Mouse (Mus musculus) embryonic facial prominence, embryonic 11.5 days (tissue): ENCODE results near the gene Rbm20. TPM values are rescaled to one million over a fixed set of nuclear protein-coding genes. Genes with fewer than 3 reads are reported as not detected.
"Not testable (repeated sequence)": the region's sequence is repeated elsewhere in the genome, so short reads cannot be mapped to it uniquely, and the experiment has no call there.

Experiments
- ATAC-seq: fragments of 200-750 bp; cut with Nextera tagmentation; replicated peaks from 2 replicates; pipeline ENCODE4 v1.8.0; 2017; ENCODE audit warnings: low read depth; ENCODE audit not compliant: insufficient number of reproducible peaks, low FRiP score, low TSS enrichment
- DNase-seq: peaks from one replicate; pipeline ENCODE4 v3.0.0-alpha.2; 2015; ENCODE audit warnings: low spot score
- H3K27ac ChIP-seq: fragments of 300-500 bp; sonication (generic); replicated peaks from 2 replicates; pipeline ENCODE4 v1.5.1; 2014; ENCODE audit warnings: mild to moderate bottlenecking, low read depth, low read length, control low read depth
- H3K27me3 ChIP-seq: fragments of 300-500 bp; sonication (generic); 2 replicates; pipeline ENCODE4 v1.6.1; 2014; ENCODE audit warnings: mild to moderate bottlenecking, low read length, moderate library complexity, mixed read lengths; ENCODE audit not compliant: control insufficient read depth, insufficient read depth
- H3K36me3 ChIP-seq: fragments of 300-500 bp; sonication (generic); replicated peaks from 2 replicates; pipeline ENCODE4 v1.6.1; 2014; ENCODE audit warnings: low read depth, mild to moderate bottlenecking, low read length, moderate library complexity, mixed read lengths; ENCODE audit not compliant: control insufficient read depth, insufficient read depth
- H3K4me1 ChIP-seq: fragments of 300-500 bp; sonication (generic); 2 replicates; pipeline ENCODE4 v1.6.1; 2014; ENCODE audit warnings: low read length, mixed read lengths; ENCODE audit not compliant: control insufficient read depth, insufficient read depth
- H3K4me2 ChIP-seq: fragments of 300-500 bp; sonication (generic); 2 replicates; pipeline ENCODE4 v1.6.1; 2014; ENCODE audit warnings: low read depth, mild to moderate bottlenecking, control low read depth, low read length, moderate library complexity
- H3K4me3 ChIP-seq: fragments of 300-500 bp; sonication (generic); 2 replicates; pipeline ENCODE4 v1.5.1; 2014; ENCODE audit warnings: low read depth, low read length, control low read depth
- H3K9ac ChIP-seq: fragments of 300-500 bp; sonication (generic); replicated peaks from 2 replicates; pipeline ENCODE4 v1.6.1; 2014; ENCODE audit warnings: mild to moderate bottlenecking, control low read depth, low read length
- H3K9me3 ChIP-seq: fragments of 300-500 bp; sonication (generic); replicated peaks from 2 replicates; pipeline ENCODE4 v1.6.1; 2016; ENCODE audit warnings: mild to moderate bottlenecking, low read length, inconsistent platforms, mixed read lengths; ENCODE audit not compliant: control insufficient read depth
- WGBS: fragments of 180-500 bp; shearing (Covaris S2); extraction: QIAGEN DNeasy Blood & Tissue Kit; methylation state at CpG from one replicate; pipeline ENCODE4 v1.1.7; 2014; 5-methylcytosine and 5-hydroxymethylcytosine counted together
- polyA plus RNA-seq: library from polyadenylated mRNA; unstranded; fragments of >200 nt; fragmentation: Nextera tagmentation; extraction: Ambion mirVana; gene quantifications from 2 replicates; pipeline ENCODE4 v1.2.1, GENCODE M21; 2014

Rbm20 gene
- polyA plus RNA-seq, 1 experiment from 2014 or later = 1.1 TPM

DNA sequence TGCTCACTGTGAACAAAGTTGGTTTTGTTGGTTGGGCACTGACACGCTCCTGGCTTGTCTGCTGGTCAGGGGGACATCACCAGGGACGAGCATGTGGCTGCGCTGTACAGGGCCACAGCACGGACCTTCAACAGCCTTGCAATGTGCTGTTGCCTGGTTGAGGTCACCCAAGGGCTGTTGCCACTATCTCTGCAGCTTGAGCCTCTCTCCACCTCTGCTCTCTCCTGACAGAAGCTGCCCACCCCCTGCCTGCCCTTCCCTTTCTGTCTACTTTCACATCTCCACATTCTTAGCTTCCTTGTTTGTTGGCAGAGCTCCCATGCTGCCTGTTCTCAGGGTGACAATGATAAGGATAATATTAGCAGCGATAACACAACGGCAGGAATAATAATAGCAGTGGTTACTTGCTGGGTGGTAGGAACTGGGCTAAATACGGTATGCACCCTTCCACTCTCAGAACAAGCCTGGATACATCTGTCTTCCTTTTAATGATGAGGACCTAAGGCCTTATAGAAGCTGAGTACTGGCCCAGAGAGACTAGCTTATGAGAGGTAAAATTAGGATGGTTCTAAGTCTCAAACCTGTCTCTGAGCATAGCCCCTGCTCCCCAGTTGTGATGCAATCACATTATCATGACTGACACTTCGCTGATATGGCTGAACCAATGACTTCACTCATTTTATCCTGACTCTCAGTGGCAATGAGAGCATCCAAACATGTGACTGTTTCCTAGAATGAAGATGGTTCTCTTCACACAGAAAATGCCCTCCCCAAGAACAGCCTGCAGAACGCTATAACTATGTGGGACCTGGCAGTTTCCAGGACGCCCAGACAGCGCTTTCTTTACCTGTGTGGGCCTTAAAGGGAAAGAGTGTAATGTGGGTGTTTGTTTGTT is 124.9 kb downstream of the Rbm20 start:
- ATAC-seq (no peak), DNase-seq (no peak)
- H3K4me1 ChIP-seq = no peaks in the 10 kb centered on the region; the same call in 1 of the 2 replicates
- H3K9ac ChIP-seq = no peak overlapping the region
- H3K4me3 ChIP-seq = no peak overlapping the region
- no peaks in the 10 kb centered on the region for H3K9me3 ChIP-seq
- H3K4me2 ChIP-seq = no peak overlapping the region
- H3K27ac ChIP-seq = no peak overlapping the region
- 86% methylated on average over 11 of the region's 11 CpGs for WGBS
- H3K27me3 ChIP-seq = no peaks in the 10 kb centered on the region
- H3K36me3 ChIP-seq = no peaks in the 10 kb centered on the region

GRCm38 (mm10) chr19:53803954-53804353 is 126.8 kb downstream of the Rbm20 start:
- H3K27me3 ChIP-seq = no peaks in the 10 kb centered on the region
- no peak overlapping the region for H3K27ac ChIP-seq
- DNase-seq (no peak), ATAC-seq (no peak)
- H3K9ac ChIP-seq = no peak overlapping the region
- no peak overlapping the region for H3K4me2 ChIP-seq
- WGBS = 90% methylated on average over 2 of the region's 2 CpGs
- no peaks in the 10 kb centered on the region for H3K4me1 ChIP-seq
- H3K36me3 ChIP-seq = no peaks in the 10 kb centered on the region
- no peaks in the 10 kb centered on the region for H3K9me3 ChIP-seq
- no peak overlapping the region for H3K4me3 ChIP-seq

DNA sequence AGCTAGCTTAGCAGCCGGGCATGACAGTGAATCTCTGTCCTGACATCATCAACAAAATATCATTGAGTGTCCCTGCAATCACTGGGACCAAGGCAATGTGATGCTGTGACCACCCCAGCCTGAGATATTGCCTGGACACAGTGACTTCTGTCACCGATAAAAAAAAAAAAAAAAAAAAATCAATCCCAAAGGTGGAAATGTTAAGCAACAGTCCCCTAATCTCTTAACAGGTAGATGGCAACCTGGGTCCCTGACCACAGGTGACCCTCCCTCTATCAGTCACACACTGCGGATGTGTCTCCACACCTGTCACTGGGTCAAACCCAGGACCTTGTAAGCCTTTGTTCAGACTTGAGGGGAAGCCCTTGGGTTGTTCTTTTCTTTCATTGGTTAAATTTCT is 128.0 kb downstream of the Rbm20 start:
- H3K9me3 ChIP-seq = no peaks in the 10 kb centered on the region
- no peak overlapping the region for H3K4me3 ChIP-seq
- H3K27ac ChIP-seq = no peak overlapping the region
- H3K9ac ChIP-seq = no peak overlapping the region
- DNase-seq (no peak), ATAC-seq (no peak)
- H3K4me1 ChIP-seq = no peaks in the 10 kb centered on the region
- 80% methylated on average over 3 of the region's 3 CpGs for WGBS
- H3K36me3 ChIP-seq = no peaks in the 10 kb centered on the region
- H3K27me3 ChIP-seq = no peaks in the 10 kb centered on the region
- no peak overlapping the region for H3K4me2 ChIP-seq

GRCm38 (mm10) chr19:53806126-53806525 is 129.0 kb downstream of the Rbm20 start:
- Histone ChIP-seq H3K27me3 (no peaks in the 10 kb centered on the region), H3K36me3 (no peaks in the 10 kb centered on the region), H3K9ac (no peak overlapping the region), H3K4me1 (no peaks in the 10 kb centered on the region), H3K4me2 (no peak overlapping the region), H3K27ac (no peak overlapping the region), H3K9me3 (no peaks in the 10 kb centered on the region), H3K4me3 (no peak overlapping the region)
- ATAC-seq (no peak), DNase-seq (no peak)
- WGBS = 48% methylated on average over 7 of the region's 7 CpGs

DNA sequence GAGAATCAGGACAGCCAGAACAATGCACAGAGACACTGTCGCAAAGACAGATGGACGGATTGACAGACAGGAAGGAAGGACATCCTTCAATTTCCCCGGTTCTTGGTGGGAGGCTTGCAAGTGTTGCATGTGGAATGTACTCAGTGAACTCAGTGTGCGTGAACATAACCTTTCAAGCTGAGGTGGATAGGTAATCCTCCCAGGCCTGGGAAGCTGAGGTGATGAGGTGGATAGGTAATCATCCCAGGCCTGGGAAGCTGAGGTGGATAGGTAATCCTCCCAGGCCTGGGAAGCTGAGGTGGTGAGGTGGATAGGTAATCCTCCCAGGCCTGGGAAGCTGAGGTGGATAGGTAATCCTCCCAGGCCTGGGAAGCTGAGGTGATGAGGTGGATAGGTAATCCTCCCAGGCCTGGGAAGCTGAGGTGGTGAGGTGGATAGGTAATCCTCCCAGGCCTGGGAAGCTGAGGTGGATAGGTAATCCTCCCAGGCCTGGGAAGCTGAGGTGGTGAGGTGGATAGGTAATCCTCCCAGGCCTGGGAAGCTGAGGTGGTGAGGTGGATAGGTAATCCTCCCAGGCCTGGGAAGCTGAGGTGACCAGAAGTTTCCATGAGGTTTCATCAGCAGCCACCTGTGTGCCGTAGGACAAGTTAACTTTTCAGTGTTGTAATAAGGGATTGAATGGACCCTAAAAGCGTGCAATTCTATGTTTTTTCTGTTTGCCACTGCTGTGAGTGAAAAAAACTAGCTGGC is 129.6 kb downstream of the Rbm20 start:
- not testable (repeated sequence) for H3K4me1 ChIP-seq, ATAC-seq, H3K4me3 ChIP-seq, H3K27ac ChIP-seq, H3K9ac ChIP-seq, H3K9me3 ChIP-seq, H3K4me2 ChIP-seq, H3K27me3 ChIP-seq, DNase-seq, H3K36me3 ChIP-seq
- WGBS = 74% methylated on average over 6 of the region's 6 CpGs

DNA sequence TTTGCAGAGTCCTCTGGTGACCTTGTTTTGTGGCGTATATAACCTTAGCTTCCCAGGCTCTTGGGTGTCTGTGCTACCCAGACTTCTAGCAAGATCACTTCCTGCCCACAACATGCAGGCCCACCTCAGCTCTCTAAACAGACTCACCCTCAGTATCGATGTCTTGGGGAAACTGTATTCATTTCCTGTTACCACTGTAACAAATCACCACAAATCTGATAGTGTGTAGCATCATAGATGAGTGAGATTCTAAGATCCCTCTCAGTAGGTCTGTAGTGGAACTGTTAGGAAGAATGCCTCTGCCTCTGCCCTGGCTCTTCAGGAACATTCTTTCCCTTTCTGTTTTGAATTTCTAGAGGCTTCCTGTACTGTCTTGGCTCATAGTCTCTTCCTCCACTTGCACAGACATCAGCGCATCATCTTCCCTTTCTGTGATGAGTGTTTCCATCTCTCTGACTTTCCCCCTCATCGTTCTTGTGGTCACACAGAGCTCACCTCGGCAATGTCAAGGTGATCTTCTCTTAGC is 130.2 kb downstream of the Rbm20 start:
- no peak overlapping the region for H3K4me2 ChIP-seq
- H3K27me3 ChIP-seq = no peaks in the 10 kb centered on the region
- H3K36me3 ChIP-seq = no peaks in the 10 kb centered on the region
- no peak overlapping the region for H3K27ac ChIP-seq
- ATAC-seq (no peak), DNase-seq (no peak)
- no peak overlapping the region for H3K9ac ChIP-seq
- H3K4me3 ChIP-seq = no peak overlapping the region
- H3K4me1 ChIP-seq = no peaks in the 10 kb centered on the region
- H3K9me3 ChIP-seq = no peaks in the 10 kb centered on the region
- 85% methylated on average over 5 of the region's 5 CpGs for WGBS

DNA sequence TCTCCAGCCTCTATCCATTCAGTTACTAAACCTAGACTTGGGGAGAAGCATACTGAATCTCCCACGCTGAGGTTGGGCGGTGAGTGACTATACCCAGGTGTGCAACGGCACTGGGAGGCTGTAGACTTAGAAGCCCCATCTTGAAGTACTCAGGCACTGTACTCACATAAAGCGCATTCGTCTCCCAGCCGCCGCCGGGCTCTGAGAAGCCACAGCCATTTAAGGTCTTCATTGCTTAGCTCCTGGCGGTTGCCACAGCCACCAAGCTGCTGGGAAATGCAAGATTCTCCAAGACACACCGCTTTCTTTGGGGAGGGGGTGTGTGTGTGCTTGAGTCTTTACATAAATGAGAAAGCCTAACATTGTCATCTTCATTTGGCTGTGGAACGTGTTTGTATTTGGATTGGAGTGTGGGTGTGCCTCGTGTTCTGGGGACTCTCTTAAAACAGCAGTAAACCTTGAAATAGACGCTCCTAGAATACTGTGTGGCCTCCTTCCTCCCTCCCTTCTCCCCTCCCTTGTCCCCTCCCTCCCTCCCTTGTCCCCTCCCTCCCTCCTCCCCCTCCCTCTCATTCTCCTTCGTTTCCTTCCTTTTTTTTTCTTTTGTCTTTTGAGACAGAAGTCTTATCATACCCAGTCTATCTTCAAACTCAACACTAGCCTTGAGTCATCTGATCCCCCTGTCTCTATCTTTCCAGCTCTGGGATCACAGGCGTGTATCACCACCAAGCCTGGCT is 131.1 kb downstream of the Rbm20 start:
- Histone ChIP-seq H3K9ac (no peak overlapping the region), H3K4me3 (no peak overlapping the region), H3K36me3 (no peaks in the 10 kb centered on the region), H3K9me3 (no peaks in the 10 kb centered on the region), H3K27ac (no peak overlapping the region), H3K4me1 (no peaks in the 10 kb centered on the region), H3K27me3 (no peaks in the 10 kb centered on the region), H3K4me2 (no peak overlapping the region)
- ATAC-seq = no peak
- DNase-seq = no peak
- WGBS = 72% methylated on average over 15 of the region's 15 CpGs
